Mouse (Mus musculus) adrenal gland (tissue): ENCODE data around the gene Satb2.

ENCODE experiments used
- intact Hi-C: fragments of 180-260 bp; cut with DNase I; formaldehyde crosslinking; loops from one replicate; pipeline ENCODE4 v1.15.1; 2025

Satb2 gene

DNA sequence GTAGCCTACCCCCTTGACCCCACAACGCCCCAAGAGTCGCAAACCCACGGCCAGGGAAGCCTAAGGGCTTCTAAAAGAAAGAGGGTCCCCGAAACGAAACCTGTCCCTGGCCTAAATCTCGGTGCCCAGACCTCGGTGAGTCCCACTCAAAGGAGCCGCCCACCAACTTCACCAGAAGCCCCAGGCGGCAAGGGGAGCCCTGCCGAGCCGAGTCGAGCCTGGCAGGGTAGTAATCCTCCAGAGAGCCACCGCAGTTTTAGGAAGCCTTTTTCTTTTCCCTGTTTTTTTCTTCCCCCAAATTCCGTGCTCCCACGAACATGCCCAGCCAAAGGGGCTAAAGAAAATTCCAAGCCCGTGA is 4.9 kb downstream of the Satb2 start:
- intact Hi-C loops = no loop called here

- intact Hi-C loops = no loop called here
Observed at GRCm38 (mm10) chr1:56972950-56973592, 5.4 kb downstream of the Satb2 start.

DNA sequence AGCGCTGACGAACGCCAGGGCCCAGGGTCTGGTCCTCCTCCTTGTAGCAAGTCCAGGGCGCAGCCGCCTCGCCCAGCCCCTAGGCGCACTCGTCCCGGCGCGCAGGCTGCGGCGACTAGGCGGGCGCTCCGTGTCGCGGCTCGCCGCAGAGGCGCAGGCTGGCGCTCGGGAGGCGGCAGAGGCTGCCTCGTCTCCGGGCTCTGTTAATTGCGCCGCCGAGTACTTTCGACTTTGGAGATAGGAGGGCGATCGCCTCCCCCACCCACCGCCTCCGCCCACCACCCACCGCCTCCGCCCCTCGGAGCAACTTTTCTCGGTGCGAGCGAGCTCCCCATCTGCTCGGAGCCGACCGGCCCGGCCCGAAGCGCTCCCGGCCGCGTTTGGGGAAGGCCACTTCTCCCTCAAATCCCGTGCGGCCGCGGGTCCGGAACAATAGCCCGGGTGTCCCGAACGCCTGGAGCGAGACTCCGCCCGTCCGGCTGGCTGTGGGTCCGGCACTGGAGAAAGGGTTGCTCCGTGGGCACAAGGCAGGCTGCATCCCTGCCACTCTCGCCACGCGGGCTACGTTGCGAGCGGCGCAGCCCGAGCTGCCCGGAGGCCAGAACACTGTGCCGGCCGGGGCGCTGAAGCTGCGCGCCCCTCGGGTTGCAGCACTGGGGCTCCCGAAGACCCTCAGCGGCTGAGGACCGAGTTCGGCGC is 6.0 kb downstream of the Satb2 start:
- intact Hi-C loops = no loop called here

DNA sequence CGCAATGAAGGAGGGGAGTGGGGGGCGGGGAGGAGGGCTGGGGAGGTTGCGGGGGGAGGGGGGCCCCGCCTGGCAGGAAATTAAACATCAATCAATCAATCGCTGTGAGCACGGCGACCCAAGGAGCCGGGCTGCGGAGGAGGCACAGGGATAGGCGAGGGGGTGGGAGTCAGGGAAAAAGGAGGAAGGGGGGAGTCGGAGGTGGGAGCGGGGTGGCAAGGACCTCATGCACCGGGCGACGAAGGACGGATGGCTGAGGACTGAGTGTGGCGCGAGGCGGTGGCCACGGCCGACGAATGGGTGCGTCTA is 6.6 kb downstream of the Satb2 start:
- intact Hi-C loops = no loop called here

DNA sequence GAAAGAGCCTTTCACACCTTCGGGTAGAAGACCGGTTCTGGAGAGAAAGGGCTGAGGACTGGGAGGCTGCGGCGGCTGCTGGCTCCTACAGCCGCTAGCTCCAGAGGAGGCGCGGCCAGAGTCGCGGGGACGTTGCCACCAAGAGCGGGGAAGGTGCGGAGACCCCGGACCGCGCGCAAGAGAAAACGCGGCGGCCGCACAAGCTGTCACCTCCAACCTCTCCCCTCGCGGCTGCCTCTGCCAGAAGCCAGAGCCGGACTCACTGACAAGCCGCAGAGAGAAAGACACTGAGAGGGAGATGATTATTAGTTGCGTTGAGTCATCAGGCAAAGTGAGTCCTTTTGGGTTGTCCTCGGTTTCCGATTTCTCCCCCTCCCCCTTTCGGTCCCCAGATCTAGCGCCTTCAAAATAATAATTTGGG is 7.0 kb downstream of the Satb2 start:
- intact Hi-C loops = no loop called here

- intact Hi-C loops = no loop called here
Observed at GRCm38 (mm10) chr1:56970740-56971141, 7.7 kb downstream of the Satb2 start.

DNA sequence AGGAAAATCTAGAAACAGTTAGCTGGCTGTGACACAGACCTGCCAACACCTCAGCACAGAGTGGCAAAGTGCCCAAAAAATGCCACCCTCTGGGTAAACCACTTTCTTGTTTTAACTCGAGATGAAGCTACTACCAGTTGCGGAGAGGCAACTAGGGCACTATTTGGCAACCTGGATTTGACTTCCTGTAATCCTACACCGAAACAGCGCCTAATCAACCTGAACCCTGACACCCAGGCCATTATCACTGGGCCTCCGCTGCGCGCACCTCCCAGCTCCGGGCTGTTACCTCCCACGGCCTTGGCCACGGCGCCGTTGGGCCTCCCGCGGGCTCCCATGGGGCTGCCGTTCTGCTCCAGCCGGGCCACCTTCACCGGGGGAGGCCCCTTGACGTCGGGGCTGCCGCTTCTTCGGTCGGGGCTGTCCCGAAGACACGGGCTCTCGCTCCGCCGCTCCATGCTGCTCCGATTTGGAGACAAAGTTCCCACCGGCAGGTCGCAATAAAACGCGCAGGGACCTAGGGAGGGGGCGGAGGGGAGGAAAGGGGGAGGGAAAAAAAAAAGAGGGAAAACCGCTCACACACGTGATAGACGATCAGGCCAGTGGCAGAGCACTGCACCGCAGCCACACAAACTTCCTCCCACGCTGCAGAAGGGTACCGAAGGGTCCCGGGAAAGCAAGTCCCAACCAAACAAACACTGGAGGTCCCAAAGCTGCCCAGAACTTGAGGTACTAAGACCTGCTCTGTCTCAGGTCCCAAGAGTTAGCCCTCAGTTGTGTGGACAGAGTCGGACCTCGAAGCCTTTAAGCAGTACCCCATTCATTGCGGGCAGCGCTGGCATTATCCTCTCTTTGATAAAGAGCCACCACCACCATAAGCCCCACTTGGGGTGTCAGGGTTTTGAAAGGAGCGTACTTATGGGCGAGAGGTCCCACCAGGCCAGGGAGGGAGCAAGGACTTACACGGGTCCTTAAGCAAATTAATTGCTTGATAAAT is 8.8 kb downstream of the Satb2 start:
- intact Hi-C loops = no loop called here

DNA sequence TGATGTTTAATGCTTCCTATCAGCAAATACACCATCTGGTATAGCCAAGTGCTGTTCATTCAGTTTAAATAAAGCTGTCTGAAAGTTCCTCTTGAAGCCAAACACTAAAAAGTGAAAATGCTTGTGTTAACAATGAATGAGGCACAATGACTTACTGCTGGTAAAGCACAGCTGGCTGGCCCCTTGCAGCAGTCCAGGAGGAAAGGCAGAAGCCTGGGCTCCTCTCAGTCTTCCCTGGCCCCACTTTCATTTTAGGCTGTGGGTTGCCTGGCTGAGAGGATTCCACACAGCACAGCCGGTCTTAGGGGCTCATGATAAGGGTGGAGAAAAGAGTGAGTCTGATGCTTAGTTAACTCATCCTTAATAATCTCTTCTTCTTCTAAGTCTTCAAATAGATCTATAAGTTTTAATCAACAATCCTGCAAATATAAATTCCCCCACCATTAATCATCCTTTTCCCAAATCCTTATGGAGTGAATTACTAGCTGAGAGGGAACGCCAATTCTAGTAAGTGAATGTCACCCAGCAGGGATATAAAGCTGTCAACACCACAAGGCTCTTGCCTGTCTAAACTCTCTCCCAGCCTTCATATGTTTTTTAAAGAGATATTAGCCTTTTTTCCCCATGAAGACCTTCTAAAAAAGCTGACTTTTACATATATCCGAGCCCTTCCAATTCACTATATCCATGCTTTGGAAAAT is 12.4 kb downstream of the Satb2 start:
- intact Hi-C loops = no loop called here

DNA sequence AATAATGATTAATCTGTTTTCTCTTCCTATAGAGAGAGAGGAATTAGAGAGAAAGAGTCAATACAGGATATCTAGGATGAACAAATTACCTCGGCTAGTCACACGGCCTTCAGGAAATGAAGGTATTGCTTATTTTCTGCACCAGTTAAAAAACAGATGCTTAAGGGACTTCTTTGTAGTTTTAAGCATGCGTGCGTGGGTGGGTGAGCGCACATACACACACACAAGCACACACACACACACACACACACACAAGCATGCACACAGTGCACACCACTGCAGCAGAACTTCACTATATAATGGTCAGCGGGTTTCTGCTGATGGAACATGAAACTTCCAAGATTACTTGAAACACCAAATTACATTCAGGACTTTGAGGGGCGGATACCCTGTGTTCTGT is 14.0 kb downstream of the Satb2 start:
- intact Hi-C loops = no loop called here

DNA sequence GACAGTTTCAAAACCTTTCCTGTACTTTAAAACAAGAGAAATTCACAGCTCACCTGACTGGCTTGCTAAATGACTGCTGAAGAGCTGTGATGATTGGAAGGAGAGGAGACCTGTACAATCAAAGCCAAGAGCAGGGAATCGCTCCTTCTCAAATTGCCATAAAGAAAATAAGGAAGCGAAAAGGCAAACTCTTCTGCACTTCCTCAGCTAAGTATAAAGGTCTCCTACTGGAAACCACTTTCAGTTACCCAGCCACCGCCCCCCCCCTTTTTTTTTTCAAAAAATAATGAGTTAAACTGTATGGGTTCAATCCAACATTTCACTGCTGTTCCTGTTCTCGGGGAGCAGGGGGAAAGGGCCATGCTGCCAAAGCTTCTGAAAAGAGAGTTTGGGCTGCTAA is 15.2 kb downstream of the Satb2 start:
- intact Hi-C loops = no loop called here

- intact Hi-C loops = no loop called here
Observed at GRCm38 (mm10) chr1:56958996-56959395, 19.5 kb downstream of the Satb2 start.

DNA sequence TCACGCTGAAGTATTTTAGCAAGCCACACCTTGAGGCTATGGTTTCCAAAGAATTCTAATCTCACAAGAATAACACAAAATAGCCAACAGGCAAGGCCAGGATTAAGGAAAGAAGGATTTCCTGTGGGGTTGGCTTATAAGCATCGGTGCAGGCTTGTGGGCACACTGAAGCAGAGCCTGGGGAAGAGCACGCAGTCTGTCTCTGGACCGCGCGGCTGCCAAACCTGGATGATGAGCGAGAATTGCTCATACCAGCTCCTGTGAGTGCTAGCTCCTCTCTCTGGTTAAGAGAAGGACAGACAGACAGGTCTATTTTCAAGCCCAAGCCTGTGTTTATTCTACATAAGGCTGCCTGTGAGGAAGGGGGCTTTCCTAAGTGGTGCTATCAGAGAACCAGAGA is 20.5 kb downstream of the Satb2 start:
- intact Hi-C loops = no loop called here

- intact Hi-C loops = no loop called here
Observed at GRCm38 (mm10) chr1:56956811-56957210, 21.6 kb downstream of the Satb2 start.

GRCm38 (mm10) chr1:56955739-56956085 is 22.7 kb downstream of the Satb2 start:
- intact Hi-C loops = no loop called here

GRCm38 (mm10) chr1:56955055-56955738 is 23.3 kb downstream of the Satb2 start:
- intact Hi-C loops = no loop called here

- intact Hi-C loops = no loop called here
Observed at GRCm38 (mm10) chr1:56953538-56953937, 24.9 kb downstream of the Satb2 start.

GRCm38 (mm10) chr1:56951980-56952379 is 26.5 kb downstream of the Satb2 start:
- intact Hi-C loops = no loop called here

- intact Hi-C loops = no loop called here
Observed at GRCm38 (mm10) chr1:56951525-56951924, 26.9 kb downstream of the Satb2 start.

GRCm38 (mm10) chr1:56939432-56939831 is 39.0 kb downstream of the Satb2 start:
- intact Hi-C loops = no loop called here

DNA sequence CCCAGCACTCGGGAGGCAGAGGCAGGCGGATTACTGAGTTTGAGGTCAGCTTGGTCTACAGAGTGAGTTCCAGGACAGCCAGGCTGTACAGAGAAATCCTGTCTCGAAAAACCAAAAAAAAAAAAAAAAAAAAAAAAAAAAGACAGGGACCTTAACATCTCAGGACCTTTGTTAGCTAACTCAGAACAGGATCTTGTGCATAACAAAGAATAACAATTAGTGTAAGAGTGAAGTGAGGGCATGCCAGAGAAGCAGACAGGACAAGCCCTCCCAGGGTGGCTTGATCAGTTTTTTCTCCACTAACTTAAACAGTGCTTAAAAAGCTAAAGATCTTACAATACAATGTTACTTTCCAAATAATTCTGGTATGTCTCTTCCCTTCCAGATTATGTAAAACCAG is 40.0 kb downstream of the Satb2 start:
- intact Hi-C loops = no loop called here

GRCm38 (mm10) chr1:56936554-56936953 is 41.9 kb downstream of the Satb2 start:
- intact Hi-C loops = no loop called here
